Comparison of ENCODE assay signal across 21 mouse cellular contexts in genomic region chr17:43177244-43177643, GRCm38 (mm10).
DNase-seq lines count a peak whose midpoint lies in the region; ATAC-seq and TF ChIP-seq lines count a peak whose summit lies in the region.
"Had no signal": no experiment of that assay in that cellular context is flagged by ENCODE, and none has a peak within 500 bp of the region (broad histone marks: within the 10 kb centered on the region; RNA-seq: fewer than 3 reads in every experiment).

No protein-coding gene starts in this region.

- H3K4me3 ChIP-seq in liver, embryonic 14.5 days (ENCODE audit: insufficient read depth in 1 of 2, low read depth in 2 of 2, low read length in 2 of 2) = no peak overlapping the region
- no peak overlapping the region for H3K4me3 ChIP-seq in liver, embryonic 11.5 days (ENCODE audit: low read depth, low read length)
- no peak overlapping the region for H3K4me3 ChIP-seq in intestine, postnatal 0 days (ENCODE audit: low read depth, low read length)
- H3K4me3 ChIP-seq in stomach, embryonic 16.5 days (replicated peaks; ENCODE audit: low read length) = no peak overlapping the region
- H3K4me3 ChIP-seq: erythroblast, embryonic 14.5 days; forebrain, embryonic 13.5 days; heart, adult 2 months; limb, embryonic 12.5 days had no signal

- ATAC-seq in liver, embryonic 14.5 days (ENCODE audit: insufficient read depth) = peak; percentile 23; the same call in 1 of the 2 replicates
- no peak for ATAC-seq in liver, embryonic 11.5 days (replicated peaks; ENCODE audit: low FRiP score)
- ATAC-seq in intestine, postnatal 0 days = peak; percentile 85
- peak; percentile 87 for ATAC-seq in stomach, embryonic 16.5 days (ENCODE audit: insufficient read depth, low FRiP score)
- ATAC-seq: forebrain, embryonic 13.5 days; hindbrain, embryonic 16.5 days had no signal

- H3K36me3 ChIP-seq in liver, embryonic 14.5 days (replicated peaks; ENCODE audit: control insufficient read depth, insufficient read depth, low read depth) = no peaks in the 10 kb centered on the region
- H3K36me3 ChIP-seq in liver, embryonic 11.5 days (ENCODE audit: control insufficient read depth, insufficient read depth, low read length) = no peaks in the 10 kb centered on the region
- H3K36me3 ChIP-seq in intestine, postnatal 0 days (ENCODE audit: control insufficient read depth, insufficient read depth) = no peaks in the 10 kb centered on the region
- no peaks in the 10 kb centered on the region for H3K36me3 ChIP-seq in stomach, embryonic 16.5 days (ENCODE audit: control insufficient read depth, insufficient read depth, low read length)
- H3K36me3 ChIP-seq: limb, embryonic 12.5 days had no signal

- no peak overlapping the region for H3K9ac ChIP-seq in liver, embryonic 14.5 days (replicated peaks)
- no peak overlapping the region for H3K9ac ChIP-seq in liver, embryonic 11.5 days (ENCODE audit: low read depth, low read length)
- no peak overlapping the region for H3K9ac ChIP-seq in intestine, postnatal 0 days (ENCODE audit: low read depth, low read length)
- H3K9ac ChIP-seq in stomach, embryonic 16.5 days (ENCODE audit: low read length) = no peak overlapping the region
- H3K9ac ChIP-seq: forebrain, embryonic 13.5 days; limb, embryonic 12.5 days had no signal

- 14% methylated on average over 1 of the region's 1 CpGs for WGBS in liver, embryonic 14.5 days (ENCODE audit: insufficient replicate concordance)
- WGBS in liver, embryonic 11.5 days = 28% methylated on average over 1 of the region's 1 CpGs
- WGBS in intestine, postnatal 0 days = 14% methylated on average over 1 of the region's 1 CpGs
- WGBS in stomach, embryonic 16.5 days = 16% methylated on average over 1 of the region's 1 CpGs

- H3K27ac ChIP-seq in liver, embryonic 14.5 days = no peak overlapping the region
- H3K27ac ChIP-seq in liver, embryonic 11.5 days (ENCODE audit: low read depth, low read length) = no peak overlapping the region
- no peak overlapping the region for H3K27ac ChIP-seq in intestine, postnatal 0 days (ENCODE audit: low read depth, low read length)
- H3K27ac ChIP-seq in stomach, embryonic 16.5 days (ENCODE audit: low read length) = peak overlapping the region; percentile 67
- H3K27ac ChIP-seq: forebrain, embryonic 13.5 days; heart, adult 2 months; limb, embryonic 12.5 days; macrophage had no signal

- H3K9me3 ChIP-seq in liver, embryonic 14.5 days (ENCODE audit: control insufficient read depth, low read length) = no peaks in the 10 kb centered on the region
- no peaks in the 10 kb centered on the region for H3K9me3 ChIP-seq in liver, embryonic 11.5 days (ENCODE audit: control insufficient read depth, low read length)
- no peaks in the 10 kb centered on the region for H3K9me3 ChIP-seq in intestine, postnatal 0 days (ENCODE audit: control insufficient read depth)
- no peaks in the 10 kb centered on the region for H3K9me3 ChIP-seq in stomach, embryonic 16.5 days (replicated peaks; ENCODE audit: control insufficient read depth, low read length)
- H3K9me3 ChIP-seq: forebrain, embryonic 13.5 days; limb, embryonic 12.5 days had no signal

- H3K4me2 ChIP-seq in liver, embryonic 14.5 days (ENCODE audit: low read depth) = no peak overlapping the region
- no peak overlapping the region for H3K4me2 ChIP-seq in liver, embryonic 11.5 days
- H3K4me2 ChIP-seq in intestine, postnatal 0 days (replicated peaks; ENCODE audit: low read depth) = no peak overlapping the region
- no peak overlapping the region for H3K4me2 ChIP-seq in stomach, embryonic 16.5 days (ENCODE audit: low read depth, low read length)
- H3K4me2 ChIP-seq: forebrain, embryonic 13.5 days; limb, embryonic 12.5 days; midbrain, embryonic 11.5 days had no signal

- no peak for TF ChIP-seq EP300 in liver, embryonic 14.5 days (IDR thresholded peaks at IDR 0.05; ENCODE audit: low read depth)

- no peaks in the 10 kb centered on the region for H3K27me3 ChIP-seq in liver, embryonic 14.5 days (ENCODE audit: control insufficient read depth, insufficient read depth, low read length)
- H3K27me3 ChIP-seq in liver, embryonic 11.5 days (replicated peaks; ENCODE audit: control insufficient read depth, insufficient read depth, low read length) = no peaks in the 10 kb centered on the region
- H3K27me3 ChIP-seq in intestine, postnatal 0 days (replicated peaks; ENCODE audit: control insufficient read depth, insufficient read depth, low read length) = no peaks in the 10 kb centered on the region
- H3K27me3 ChIP-seq in stomach, embryonic 16.5 days (ENCODE audit: control insufficient read depth, insufficient read depth, low read length) = no peaks in the 10 kb centered on the region
- H3K27me3 ChIP-seq: forebrain, embryonic 13.5 days; limb, embryonic 12.5 days had no signal

- TF ChIP-seq CTCF in liver, embryonic 14.5 days (IDR thresholded peaks at IDR 0.05; ENCODE audit: low read depth) = no peak
- TF ChIP-seq CTCF in intestine, postnatal 0 days (IDR thresholded peaks at IDR 0.05; ENCODE audit: low read depth) = no peak

- no peaks in the 10 kb centered on the region for H3K4me1 ChIP-seq in liver, embryonic 14.5 days (replicated peaks; ENCODE audit: control insufficient read depth in 2 of 2, insufficient read depth in 2 of 2, low read length in 1 of 2)
- no peaks in the 10 kb centered on the region for H3K4me1 ChIP-seq in liver, embryonic 11.5 days (replicated peaks; ENCODE audit: control insufficient read depth, insufficient read depth, low read length)
- no peaks in the 10 kb centered on the region for H3K4me1 ChIP-seq in intestine, postnatal 0 days (replicated peaks; ENCODE audit: control insufficient read depth, insufficient read depth, low read length)
- H3K4me1 ChIP-seq in stomach, embryonic 16.5 days (ENCODE audit: control insufficient read depth, insufficient read depth, low read length) = no peaks in the 10 kb centered on the region
- H3K4me1 ChIP-seq: forebrain, embryonic 13.5 days; limb, embryonic 12.5 days had no signal

- peak; percentile 4 for DNase-seq in embryo, embryonic 11 days
- DNase-seq in embryo, embryonic 10 days (ENCODE audit: low spot score) = no peak
- peak in 1 of 3 experiments; percentile 6 for DNase-seq in liver, embryonic 14.5 days (ENCODE audit: low read depth in 3 of 3, low spot score in 3 of 3)
- DNase-seq in liver, embryonic 11.5 days (ENCODE audit: low spot score) = no peak
- no peak for DNase-seq in right cerebral cortex, adult 18-20 months
- DNase-seq in right cerebral cortex, postnatal 4 days = no peak
- DNase-seq: adrenal gland, adult 2 months; cerebellum, adult 2 months; gastrocnemius, postnatal 10 days; heart, adult 2 months; heart, postnatal 4 days; kidney, adult 18-20 months; thymus, adult 18-20 months had no signal
